Mouse (Mus musculus) MEL (cell line): ENCODE measurements at regions not wholly inside any gene's neighbourhood (a gene's known extent, or its start where the extent isn't known, plus 50 kb on each side); places are given as distances from the start of the nearest gene placed in this dataset.

Source experiments
- DNase-seq: peaks from one replicate; pipeline ENCODE4 v3.0.0; 2011; ENCODE audit warnings: low read depth, low spot score
- H3K27ac ChIP-seq: 2 replicates; pipeline ENCODE4 v1.5.1; 2012; ENCODE audit warnings: low read depth, mild to moderate bottlenecking, control low read depth, low read length, moderate library complexity; ENCODE audit not compliant: control insufficient read depth
- H3K27me3 ChIP-seq, 2 experiments: fragments of 150-350 bp in 1 of 2; sonication (generic) in 1 of 2; 2 replicates each; pipeline ENCODE4 v1.6.1; 2012; ENCODE audit warnings: low read length in 2 of 2, mild to moderate bottlenecking in 2 of 2, improper control_type of control experiment in 1 of 2, moderate library complexity in 1 of 2; ENCODE audit not compliant: insufficient read depth in 2 of 2, control insufficient read depth in 1 of 2
- H3K36me3 ChIP-seq, 2 experiments: 2 replicates each; pipeline ENCODE4 v1.6.1; 2012 to 2014; ENCODE audit warnings: low read length in 2 of 2, improper control_type of control experiment in 1 of 2, inconsistent platforms in 1 of 2, mild to moderate bottlenecking in 1 of 2; ENCODE audit not compliant: insufficient read depth in 2 of 2, control insufficient read depth in 1 of 2
- H3K4me1 ChIP-seq, 2 experiments: fragments of 150-350 bp in 1 of 2; sonication (generic) in 1 of 2; 2 replicates each; pipeline ENCODE4 v1.6.1; 2012; ENCODE audit warnings: low read length in 2 of 2, improper control_type of control experiment in 1 of 2, mild to moderate bottlenecking in 1 of 2; ENCODE audit not compliant: insufficient read depth in 2 of 2, control insufficient read depth in 1 of 2
- H3K4me3 ChIP-seq, 2 experiments: fragments of 150-350 bp in 1 of 2; sonication (generic) in 1 of 2; 2 replicates each; pipeline ENCODE4 v1.5.1; 2012; ENCODE audit warnings: low read depth in 2 of 2, low read length in 2 of 2, mild to moderate bottlenecking in 2 of 2, moderate library complexity in 2 of 2, control low read depth in 1 of 2, improper control_type of control experiment in 1 of 2; ENCODE audit not compliant: control insufficient read depth in 1 of 2, insufficient read depth in 1 of 2
- H3K79me2 ChIP-seq: 2 replicates; pipeline ENCODE4 v1.6.1; 2012; ENCODE audit warnings: mild to moderate bottlenecking, low read length, moderate library complexity; ENCODE audit not compliant: control insufficient read depth, poor library complexity, insufficient read depth
- H3K9ac ChIP-seq: 2 replicates; pipeline ENCODE4 v1.6.1; 2012; ENCODE audit warnings: low read depth, mild to moderate bottlenecking, control low read depth, low read length, moderate library complexity; ENCODE audit not compliant: control insufficient read depth, poor library complexity, severe bottlenecking
- H3K9me3 ChIP-seq: fragments of 150-350 bp; sonication (generic); replicated peaks from 2 replicates; pipeline ENCODE4 v1.6.1; 2012; ENCODE audit warnings: mild to moderate bottlenecking, low read length, improper control_type of control experiment, moderate library complexity; ENCODE audit not compliant: insufficient read depth
- CHD1 ChIP-seq: IDR thresholded peaks from 2 replicates; pipeline ENCODE4 v1.6.1; 2012; ENCODE audit warnings: low read depth, mild to moderate bottlenecking, inconsistent platforms, low read length, improper control_type of control experiment
- CHD2 ChIP-seq: IDR thresholded peaks from 2 replicates; pipeline ENCODE4 v1.6.1; 2011; ENCODE audit warnings: low read length, improper control_type of control experiment
- E2F4 ChIP-seq: IDR thresholded peaks from 2 replicates; pipeline ENCODE4 v1.6.1; 2011; ENCODE audit warnings: low read depth, low read length, improper control_type of control experiment, borderline replicate concordance
- GABPA ChIP-seq: IDR thresholded peaks from 2 replicates; pipeline ENCODE4 v1.6.1; 2012; ENCODE audit warnings: low read depth, mild to moderate bottlenecking, inconsistent platforms, low read length, improper control_type of control experiment, moderate library complexity
- HCFC1 ChIP-seq: IDR thresholded peaks from 2 replicates; pipeline ENCODE4 v1.6.1; 2012; ENCODE audit warnings: low read depth, mild to moderate bottlenecking, inconsistent platforms, low read length, improper control_type of control experiment, moderate library complexity
- JUND ChIP-seq: IDR thresholded peaks from 2 replicates; pipeline ENCODE4 v1.6.1; 2011; ENCODE audit warnings: low read depth, mild to moderate bottlenecking, improper control_type of control experiment, low read length
- MAX ChIP-seq: IDR thresholded peaks from 2 replicates; pipeline ENCODE4 v1.6.1; 2011; ENCODE audit warnings: low read length, improper control_type of control experiment
- MAZ ChIP-seq: IDR thresholded peaks from 2 replicates; pipeline ENCODE4 v1.6.1; 2012; ENCODE audit warnings: low read depth, mild to moderate bottlenecking, inconsistent platforms, low read length, improper control_type of control experiment
- MEF2A ChIP-seq: IDR thresholded peaks from 2 replicates; pipeline ENCODE4 v1.6.1; 2014; ENCODE audit warnings: low read depth, mild to moderate bottlenecking, inconsistent platforms, low read length, improper control_type of control experiment; ENCODE audit not compliant: poor library complexity, insufficient replicate concordance, severe bottlenecking; ENCODE audit errors: extremely low read depth
- MYC ChIP-seq: IDR thresholded peaks from 2 replicates; pipeline ENCODE4 v1.6.1; 2011; ENCODE audit warnings: low read depth, mild to moderate bottlenecking, low read length, improper control_type of control experiment, moderate library complexity
- NRF1 ChIP-seq: IDR thresholded peaks from 2 replicates; pipeline ENCODE4 v1.6.1; 2014; ENCODE audit warnings: low read depth, mild to moderate bottlenecking, inconsistent platforms, low read length, improper control_type of control experiment, moderate library complexity; ENCODE audit not compliant: poor library complexity, insufficient read depth, severe bottlenecking
- POLR2AphosphoS2 ChIP-seq: IDR thresholded peaks from 2 replicates; pipeline ENCODE4 v1.6.1; 2011; ENCODE audit warnings: low read length, improper control_type of control experiment
- POLR2AphosphoS5 ChIP-seq: IDR thresholded peaks from 2 replicates; pipeline ENCODE4 v1.6.1; 2012; ENCODE audit warnings: low read depth, borderline replicate concordance, mild to moderate bottlenecking, inconsistent platforms, low read length, moderate library complexity, mixed read lengths
- RAD21 ChIP-seq: IDR thresholded peaks from 2 replicates; pipeline ENCODE4 v1.6.1; 2011; ENCODE audit warnings: mild to moderate bottlenecking, low read depth, low read length, improper control_type of control experiment
- TAL1 ChIP-seq: IDR thresholded peaks from 2 replicates; pipeline ENCODE4 v1.6.1; 2012; ENCODE audit warnings: mild to moderate bottlenecking, inconsistent platforms, low read length, moderate library complexity, mixed read lengths
- TCF12 ChIP-seq: IDR thresholded peaks from 2 replicates; pipeline ENCODE4 v1.6.1; 2014; ENCODE audit warnings: low read depth, mild to moderate bottlenecking, inconsistent platforms, low read length, improper control_type of control experiment, moderate library complexity
- USF1 ChIP-seq: IDR thresholded peaks from 2 replicates; pipeline ENCODE4 v1.6.1; 2014; ENCODE audit warnings: low read depth, mild to moderate bottlenecking, inconsistent platforms, low read length, improper control_type of control experiment, moderate library complexity
- ZC3H11A ChIP-seq: IDR thresholded peaks from 2 replicates; pipeline ENCODE4 v1.6.1; 2012; ENCODE audit warnings: low read depth, mild to moderate bottlenecking, inconsistent platforms, low read length, improper control_type of control experiment
- ZMIZ1 ChIP-seq: IDR thresholded peaks from 2 replicates; pipeline ENCODE4 v1.6.1; 2012; ENCODE audit warnings: low read depth, mild to moderate bottlenecking, inconsistent platforms, low read length, improper control_type of control experiment, moderate library complexity

GRCm38 (mm10) chr16:8189071-8189470 is 235.9 kb downstream of the Tmem114 start:
- Histone ChIP-seq H3K79me2 (no peaks in the 10 kb centered on the region), H3K27me3 (no peaks in the 10 kb centered on the region), H3K9me3 (no peaks in the 10 kb centered on the region), H3K9ac (no peak overlapping the region), H3K4me1 (no peaks in the 10 kb centered on the region), H3K36me3 (no peaks in the 10 kb centered on the region), H3K27ac (no peak overlapping the region), H3K4me3 (no peak overlapping the region)
- no peak for TF ChIP-seq ZC3H11A
- no peak for TF ChIP-seq USF1
- TF ChIP-seq CHD1: no peak
- no peak for TF ChIP-seq TAL1
- no peak for DNase-seq

- no peak overlapping the region for H3K27ac ChIP-seq
- no peaks in the 10 kb centered on the region for H3K4me1 ChIP-seq
- no peaks in the 10 kb centered on the region for H3K36me3 ChIP-seq
- no peaks in the 10 kb centered on the region for H3K9me3 ChIP-seq
- H3K4me3 ChIP-seq: no peak overlapping the region
- no peaks in the 10 kb centered on the region for H3K79me2 ChIP-seq
- no peak for TF ChIP-seq E2F4
- no peak for TF ChIP-seq CHD1
- TF ChIP-seq POLR2AphosphoS2: no peak
- TF ChIP-seq JUND: no peak
- TF ChIP-seq GABPA: no peak
- no peak for TF ChIP-seq HCFC1
- TF ChIP-seq POLR2AphosphoS5: no peak
- TF ChIP-seq MAZ: no peak
- no peak for TF ChIP-seq USF1
- no peak for TF ChIP-seq ZMIZ1
- TF ChIP-seq CHD2: no peak
- no peak for TF ChIP-seq NRF1
- no peak for TF ChIP-seq MEF2A
- no peak for TF ChIP-seq MAX
- TF ChIP-seq MYC: no peak
- TF ChIP-seq TAL1: no peak
- TF ChIP-seq RAD21: no peak
- no peak for TF ChIP-seq TCF12
- TF ChIP-seq, all 39 proteins: peak for 0
- Histone ChIP-seq H3K9ac (no peak overlapping the region), H3K27me3 (no peaks in the 10 kb centered on the region)
- no peak for DNase-seq
These were observed 236.4 kb downstream of the Tmem114 start for GRCm38 (mm10) chr16:8188505-8188904.
